Mouse (Mus musculus): Measurements from ENCODE around the gene Plpp7. TPM values are rescaled to one million over a fixed set of nuclear protein-coding genes. Genes with fewer than 3 reads are reported as not detected.

Gene Plpp7
- polyA plus RNA-seq, 1 experiment: not detected

DNA sequence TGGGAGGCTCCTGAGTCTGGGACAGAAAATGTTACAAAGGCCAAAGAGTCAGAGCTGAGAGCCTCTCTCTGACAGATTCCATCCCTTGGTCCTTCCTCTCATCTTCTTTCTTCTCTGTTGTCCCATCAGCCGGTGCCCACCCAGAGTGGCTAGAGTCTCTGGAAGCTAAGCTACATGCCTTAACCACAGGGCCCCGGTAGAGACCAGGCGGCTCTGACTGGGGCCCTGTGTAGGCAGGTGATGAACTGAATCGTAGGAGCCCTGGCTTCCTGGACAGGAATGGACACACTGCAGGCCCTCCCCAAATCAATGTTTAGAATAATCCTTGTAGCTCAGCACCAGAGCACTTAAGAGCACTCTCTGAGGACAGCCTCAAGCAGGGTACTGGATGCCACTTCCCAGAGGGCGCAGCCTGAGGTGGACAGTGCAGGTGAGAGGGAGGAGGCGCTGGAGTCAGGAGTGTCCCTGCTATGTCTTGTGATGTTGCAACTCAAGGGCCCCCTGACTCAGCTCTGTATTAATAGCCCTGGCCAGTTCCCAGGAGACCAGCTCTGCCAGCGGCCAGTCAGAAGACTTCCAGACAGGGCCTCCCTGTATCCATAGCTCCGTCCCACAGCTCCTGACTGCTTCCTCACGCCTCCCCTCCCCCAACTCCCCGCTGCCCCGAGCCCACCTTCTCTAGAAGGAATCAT is 34.2 kb downstream of the Plpp7 start:
- Histone ChIP-seq H3K4me1 (ENCODE audit: control insufficient read depth, insufficient read depth, low read length) (peaks cover 3% of the 10 kb centered on the region), H3K4me3 (replicated peaks; ENCODE audit: control insufficient read depth, low read depth, low read length) (no peak overlapping the region), H3K27ac (ENCODE audit: control insufficient read depth, insufficient read depth, low read depth, low read length, poor library complexity) (peak overlapping the region; percentile 71)
- 74% methylated on average over 11 of the region's 11 CpGs for WGBS
- no peak for TF ChIP-seq CTCF (IDR thresholded peaks at IDR 0.05; ENCODE audit: control insufficient read depth, insufficient read depth, low read length)

GRCm38 (mm10) chr2:32130435-32130834 is 35.1 kb downstream of the Plpp7 start:
- 33% methylated on average over 6 of the region's 6 CpGs for WGBS
- Histone ChIP-seq H3K27ac (ENCODE audit: control insufficient read depth, insufficient read depth, low read depth, low read length, poor library complexity) (peak overlapping the region; percentile 7; the same call in 1 of the 2 replicates), H3K4me3 (replicated peaks; ENCODE audit: control insufficient read depth, low read depth, low read length) (no peak overlapping the region), H3K4me1 (ENCODE audit: control insufficient read depth, insufficient read depth, low read length) (peaks cover 3% of the 10 kb centered on the region)
- TF ChIP-seq POLR2A (IDR thresholded peaks at IDR 0.05; ENCODE audit: borderline replicate concordance, control insufficient read depth, low read depth, low read length): no peak
- TF ChIP-seq CTCF (IDR thresholded peaks at IDR 0.05; ENCODE audit: control insufficient read depth, insufficient read depth, low read length): peak; percentile 78

DNA sequence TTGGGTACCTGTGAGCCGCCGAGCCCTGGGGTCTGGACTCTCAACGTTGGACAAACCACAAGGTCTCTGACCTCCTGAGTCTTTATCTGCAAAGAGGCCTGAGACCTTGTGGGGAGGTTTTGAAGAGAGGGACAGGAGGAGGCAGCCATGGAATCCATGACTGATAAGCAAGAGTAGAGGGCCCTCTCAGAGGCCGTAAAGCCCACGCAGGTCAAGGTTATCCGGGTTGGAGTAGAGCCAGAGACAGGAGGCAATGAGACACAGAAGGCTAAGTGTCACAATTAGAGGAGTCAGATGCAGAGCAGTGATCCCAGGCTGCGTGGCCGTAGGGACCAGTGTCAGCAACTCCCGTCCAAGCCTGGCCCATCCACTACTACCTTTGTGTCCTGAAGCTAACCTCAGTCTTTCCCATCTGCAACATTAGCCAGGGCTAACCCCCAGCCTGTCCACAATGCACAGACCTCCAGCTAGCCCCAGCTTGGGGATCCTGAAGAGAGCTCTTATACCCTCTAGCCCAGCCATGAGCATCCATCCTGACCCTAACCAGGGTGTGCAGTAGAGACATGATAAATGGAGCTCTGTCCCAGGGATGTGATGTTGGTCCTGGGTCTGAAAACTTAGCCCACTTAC is 36.0 kb downstream of the Plpp7 start:
- Histone ChIP-seq H3K4me1 (ENCODE audit: control insufficient read depth, insufficient read depth, low read length) (peaks cover 3% of the 10 kb centered on the region), H3K4me3 (replicated peaks; ENCODE audit: control insufficient read depth, low read depth, low read length) (no peak overlapping the region), H3K27ac (ENCODE audit: control insufficient read depth, insufficient read depth, low read depth, low read length, poor library complexity) (peak overlapping the region; percentile 65)
- WGBS: 73% methylated on average over 9 of the region's 9 CpGs
- no peak for TF ChIP-seq POLR2A (IDR thresholded peaks at IDR 0.05; ENCODE audit: borderline replicate concordance, control insufficient read depth, low read depth, low read length)
- TF ChIP-seq CTCF (IDR thresholded peaks at IDR 0.05; ENCODE audit: control insufficient read depth, insufficient read depth, low read length): no peak

GRCm38 (mm10) chr2:32131866-32132566 is 36.7 kb downstream of the Plpp7 start:
- H3K27ac ChIP-seq (ENCODE audit: control insufficient read depth, insufficient read depth, low read depth, low read length, poor library complexity): no peak overlapping the region; the same call in 1 of the 2 replicates
- TF ChIP-seq POLR2A (IDR thresholded peaks at IDR 0.05; ENCODE audit: borderline replicate concordance, control insufficient read depth, low read depth, low read length) (no peak), CTCF (IDR thresholded peaks at IDR 0.05; ENCODE audit: control insufficient read depth, insufficient read depth, low read length) (no peak)
- H3K4me3 ChIP-seq (replicated peaks; ENCODE audit: control insufficient read depth, low read depth, low read length): no peak overlapping the region
- WGBS: 71% methylated on average over 6 of the region's 6 CpGs
- peaks cover 3% of the 10 kb centered on the region for H3K4me1 ChIP-seq (ENCODE audit: control insufficient read depth, insufficient read depth, low read length)

DNA sequence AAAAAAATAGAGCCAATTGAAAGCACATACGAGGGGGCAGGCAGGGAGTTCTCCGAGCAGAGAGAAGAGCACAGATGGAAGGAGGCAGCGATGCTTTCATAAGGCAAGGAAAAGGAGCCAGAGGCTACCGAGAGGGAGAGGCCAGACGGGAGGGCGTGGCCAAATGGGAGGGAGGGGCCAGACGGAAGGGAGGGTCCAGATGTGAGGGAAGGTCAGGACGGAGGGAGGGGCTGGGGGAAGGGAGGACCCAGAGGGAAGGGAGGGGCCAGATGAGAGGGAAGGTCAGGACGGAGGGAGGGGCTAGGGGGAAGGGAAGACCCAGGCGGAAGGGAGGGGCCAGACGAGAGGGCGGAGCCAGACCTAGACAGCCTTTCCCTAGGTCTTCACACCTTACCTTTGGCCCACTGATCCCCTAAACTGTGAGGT is 37.3 kb downstream of the Plpp7 start:
- Histone ChIP-seq H3K4me3 (replicated peaks; ENCODE audit: control insufficient read depth, low read depth, low read length) (no peak overlapping the region), H3K4me1 (ENCODE audit: control insufficient read depth, insufficient read depth, low read length) (peaks cover 3% of the 10 kb centered on the region), H3K27ac (ENCODE audit: control insufficient read depth, insufficient read depth, low read depth, low read length, poor library complexity) (no peak overlapping the region)
- WGBS: 10% methylated on average over 12 of the region's 12 CpGs
- TF ChIP-seq POLR2A (IDR thresholded peaks at IDR 0.05; ENCODE audit: borderline replicate concordance, control insufficient read depth, low read depth, low read length): no peak; the same call in 1 of the 2 replicates
- no peak for TF ChIP-seq CTCF (IDR thresholded peaks at IDR 0.05; ENCODE audit: control insufficient read depth, insufficient read depth, low read length)

DNA sequence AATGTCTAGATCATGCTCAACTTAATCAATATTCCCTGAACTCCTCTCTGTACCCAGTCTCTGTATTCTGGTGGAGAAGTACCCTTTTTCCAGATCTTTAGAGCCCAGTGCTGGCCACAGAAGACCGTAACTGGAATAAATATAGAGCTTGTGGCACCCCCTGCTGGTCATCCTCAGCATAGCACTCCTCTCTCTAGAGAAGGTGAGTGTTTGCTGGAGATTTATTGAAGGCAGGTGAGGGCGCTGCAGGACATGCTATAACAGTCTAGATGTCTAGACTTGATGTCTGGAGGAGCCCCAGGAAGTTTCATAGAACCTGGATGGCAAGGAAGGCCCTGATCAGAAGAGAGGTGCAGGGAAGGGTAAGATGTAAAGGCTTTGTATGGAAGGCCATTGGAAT is 38.7 kb downstream of the Plpp7 start:
- Histone ChIP-seq H3K27ac (ENCODE audit: control insufficient read depth, insufficient read depth, low read depth, low read length, poor library complexity) (no peak overlapping the region), H3K4me1 (ENCODE audit: control insufficient read depth, insufficient read depth, low read length) (no peaks in the 10 kb centered on the region; the same call in 1 of the 2 replicates), H3K4me3 (replicated peaks; ENCODE audit: control insufficient read depth, low read depth, low read length) (no peak overlapping the region)
- TF ChIP-seq CTCF (IDR thresholded peaks at IDR 0.05; ENCODE audit: control insufficient read depth, insufficient read depth, low read length) (peak; percentile 76), POLR2A (IDR thresholded peaks at IDR 0.05; ENCODE audit: borderline replicate concordance, control insufficient read depth, low read depth, low read length) (no peak)
- 3% methylated on average over 2 of the region's 2 CpGs for WGBS

GRCm38 (mm10) chr2:32137667-32138266 is 42.4 kb downstream of the Plpp7 start:
- H3K27ac ChIP-seq (ENCODE audit: control insufficient read depth, insufficient read depth, low read depth, low read length, poor library complexity): peak overlapping the region; percentile 89
- H3K4me3 ChIP-seq (replicated peaks; ENCODE audit: control insufficient read depth, low read depth, low read length): peak overlapping the region; percentile 81
- TF ChIP-seq POLR2A (IDR thresholded peaks at IDR 0.05; ENCODE audit: borderline replicate concordance, control insufficient read depth, low read depth, low read length): peak; percentile 96; the same call in 1 of the 2 replicates
- TF ChIP-seq CTCF (IDR thresholded peaks at IDR 0.05; ENCODE audit: control insufficient read depth, insufficient read depth, low read length): no peak
- WGBS: under 1% methylated on average over 40 of the region's 40 CpGs
- H3K4me1 ChIP-seq (ENCODE audit: control insufficient read depth, insufficient read depth, low read length): peaks cover 1% of the 10 kb centered on the region; the same call in 1 of the 2 replicates

- Histone ChIP-seq H3K27ac (ENCODE audit: control insufficient read depth, insufficient read depth, low read depth, low read length, poor library complexity) (no peak overlapping the region), H3K4me3 (replicated peaks; ENCODE audit: control insufficient read depth, low read depth, low read length) (no peak overlapping the region), H3K4me1 (ENCODE audit: control insufficient read depth, insufficient read depth, low read length) (peaks cover 1% of the 10 kb centered on the region; the same call in 1 of the 2 replicates)
- no peak for TF ChIP-seq CTCF (IDR thresholded peaks at IDR 0.05; ENCODE audit: control insufficient read depth, insufficient read depth, low read length)
- no peak for TF ChIP-seq POLR2A (IDR thresholded peaks at IDR 0.05; ENCODE audit: borderline replicate concordance, control insufficient read depth, low read depth, low read length)
- 83% methylated on average over 5 of the region's 5 CpGs for WGBS
Observed at GRCm38 (mm10) chr2:32139377-32139776, 44.0 kb downstream of the Plpp7 start.

Measured in bone marrow, adult 2 months (tissue).